Mouse (Mus musculus): ENCODE measurements around the gene Lama2. TPM values are rescaled to one million over a fixed set of nuclear protein-coding genes. Genes with fewer than 3 reads are reported as not detected.

Gene Lama2
- polyA plus RNA-seq, 1 experiment = 21.0 TPM

GRCm38 (mm10) chr10:27188630-27189365 lies 430.8 kb downstream of the Lama2 start:
- DNase-seq (ENCODE audit: low read depth) = no peak

- DNase-seq (ENCODE audit: low read depth) = no peak
These were observed 435.4 kb downstream of the Lama2 start for GRCm38 (mm10) chr10:27184185-27184584.

- DNase-seq (ENCODE audit: low read depth) = no peak
These were observed 445.3 kb downstream of the Lama2 start for GRCm38 (mm10) chr10:27174271-27174670.

GRCm38 (mm10) chr10:27164738-27165137 lies 454.8 kb downstream of the Lama2 start:
- no peak for DNase-seq (ENCODE audit: low read depth)

- no peak for DNase-seq (ENCODE audit: low read depth)
These were observed 457.2 kb downstream of the Lama2 start for GRCm38 (mm10) chr10:27162364-27162763.

- no peak for DNase-seq (ENCODE audit: low read depth)
These were observed 469.3 kb downstream of the Lama2 start for GRCm38 (mm10) chr10:27150220-27150619.

GRCm38 (mm10) chr10:27140422-27140821 lies 479.1 kb downstream of the Lama2 start:
- DNase-seq (ENCODE audit: low read depth) = no peak

- DNase-seq (ENCODE audit: low read depth) = no peak
These were observed 483.8 kb downstream of the Lama2 start for GRCm38 (mm10) chr10:27135768-27136167.

GRCm38 (mm10) chr10:27133135-27133534 lies 486.4 kb downstream of the Lama2 start:
- peak; percentile 6 for DNase-seq (ENCODE audit: low read depth)

GRCm38 (mm10) chr10:27127454-27127853 lies 492.1 kb downstream of the Lama2 start:
- no peak for DNase-seq (ENCODE audit: low read depth)

- no peak for DNase-seq (ENCODE audit: low read depth)
These were observed 495.8 kb downstream of the Lama2 start for GRCm38 (mm10) chr10:27123763-27124162.

GRCm38 (mm10) chr10:27117815-27118214 lies 501.7 kb downstream of the Lama2 start:
- no peak for DNase-seq (ENCODE audit: low read depth)

- no peak for DNase-seq (ENCODE audit: low read depth)
These were observed 502.5 kb downstream of the Lama2 start for GRCm38 (mm10) chr10:27116938-27117647.

- DNase-seq (ENCODE audit: low read depth) = no peak
These were observed 505.4 kb downstream of the Lama2 start for GRCm38 (mm10) chr10:27114131-27114530.

- DNase-seq (ENCODE audit: low read depth) = no peak
These were observed 515.7 kb downstream of the Lama2 start for GRCm38 (mm10) chr10:27103811-27104210.

GRCm38 (mm10) chr10:27101800-27102353 lies 517.7 kb downstream of the Lama2 start:
- DNase-seq (ENCODE audit: low read depth) = no peak

GRCm38 (mm10) chr10:27077113-27077512 lies 542.4 kb downstream of the Lama2 start:
- no peak for DNase-seq (ENCODE audit: low read depth)

GRCm38 (mm10) chr10:27068794-27069435 lies 550.6 kb downstream of the Lama2 start:
- no peak for DNase-seq (ENCODE audit: low read depth)

GRCm38 (mm10) chr10:27063671-27064070 lies 555.9 kb downstream of the Lama2 start:
- no peak for DNase-seq (ENCODE audit: low read depth)

GRCm38 (mm10) chr10:27054488-27054887 lies 565.1 kb downstream of the Lama2 start:
- DNase-seq (ENCODE audit: low read depth) = peak; percentile 33

- DNase-seq (ENCODE audit: low read depth) = no peak
These were observed 572.4 kb downstream of the Lama2 start for GRCm38 (mm10) chr10:27047196-27047595.

GRCm38 (mm10) chr10:27041812-27042211 lies 577.7 kb downstream of the Lama2 start:
- DNase-seq (ENCODE audit: low read depth) = no peak

Measured in gonadal fat pad, adult 2 months (tissue).